Mouse (Mus musculus) hindlimb bud, embryonic 11.5 days (tissue): ENCODE results near the gene Wdr63.
"Not testable (repeated sequence)": the region's sequence is repeated elsewhere in the genome, so short reads cannot be mapped to it uniquely, and the experiment has no call there.

Experiments
- DNase-seq: peaks from one replicate; pipeline ENCODE4 v3.0.0-alpha.2; 2012; ENCODE audit warnings: low read depth, low spot score; ENCODE audit errors: extremely low spot score

The Wdr63 gene

DNA sequence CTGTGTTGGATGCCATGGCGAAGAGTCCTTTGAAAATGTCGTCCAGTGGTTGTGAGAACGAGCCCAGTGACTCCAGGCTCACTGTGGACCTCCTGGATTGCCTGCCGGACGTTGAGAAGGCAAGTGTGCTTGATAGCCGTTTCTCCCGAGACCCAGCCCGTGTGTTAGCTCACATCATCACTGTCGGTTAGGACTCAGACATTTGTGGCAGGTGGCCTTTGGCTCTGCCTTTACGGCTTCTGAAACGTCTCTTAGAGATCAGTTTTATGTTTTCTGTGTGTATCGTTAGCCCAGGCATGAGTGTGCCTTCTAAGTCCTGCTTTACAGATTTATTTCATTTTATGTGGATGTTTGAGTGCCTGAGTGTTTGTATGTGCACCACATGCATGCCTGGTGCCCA lies 93.6 kb downstream of the Wdr63 start:
- DNase-seq = no peak

DNA sequence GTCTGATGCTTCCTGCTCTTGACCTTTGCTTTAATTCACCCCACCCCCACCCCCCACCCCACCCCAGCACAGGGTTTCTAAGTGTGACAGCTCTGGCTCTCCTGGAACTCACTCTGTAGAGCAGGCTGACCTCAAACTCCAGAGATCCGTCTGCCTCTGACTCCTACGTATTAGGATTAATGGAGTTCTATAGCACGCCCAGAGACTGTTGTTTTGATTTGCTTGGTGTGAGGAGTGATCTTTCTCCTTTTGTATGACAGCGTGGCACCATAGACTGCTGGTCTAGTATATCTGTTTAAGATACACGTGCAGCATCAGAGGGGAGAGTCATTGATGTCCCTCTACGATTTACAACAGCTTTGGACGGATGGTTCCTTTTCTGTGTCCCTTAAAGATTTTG lies 94.4 kb downstream of the Wdr63 start:
- DNase-seq = no peak

DNA sequence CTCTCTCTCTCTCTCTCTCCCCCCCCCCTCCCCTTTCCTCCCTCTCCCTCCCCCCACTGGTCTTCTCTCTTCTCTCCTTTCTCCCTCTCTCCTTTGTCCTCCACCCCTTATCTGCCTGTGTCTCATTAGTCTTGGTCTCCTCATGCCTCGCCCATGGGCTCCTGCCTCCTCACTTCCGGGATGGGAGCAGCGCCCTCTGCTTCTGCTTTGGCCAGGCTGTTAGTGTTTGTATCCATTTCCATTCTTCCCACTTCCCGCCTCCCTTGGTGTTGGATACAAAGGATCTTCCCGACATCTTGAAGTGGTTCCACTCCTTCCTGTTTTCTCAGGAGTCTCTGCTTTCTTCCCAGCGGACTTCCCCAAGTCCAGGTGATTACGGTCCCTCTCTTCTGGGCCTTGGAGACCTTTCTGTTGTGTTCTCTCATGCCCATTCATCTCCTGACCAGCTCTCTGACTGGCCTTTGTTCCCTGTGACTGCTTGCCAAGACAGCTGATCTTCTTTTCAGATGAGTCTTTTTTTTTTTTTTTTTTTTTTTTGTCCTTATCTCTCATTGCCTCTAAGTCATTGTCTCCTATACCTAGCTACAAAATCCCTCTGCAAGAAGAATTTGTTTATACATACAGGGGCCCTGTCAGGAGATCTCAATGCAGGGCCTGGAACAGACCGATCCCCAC lies 96.2 kb downstream of the Wdr63 start:
- no peak for DNase-seq

DNA sequence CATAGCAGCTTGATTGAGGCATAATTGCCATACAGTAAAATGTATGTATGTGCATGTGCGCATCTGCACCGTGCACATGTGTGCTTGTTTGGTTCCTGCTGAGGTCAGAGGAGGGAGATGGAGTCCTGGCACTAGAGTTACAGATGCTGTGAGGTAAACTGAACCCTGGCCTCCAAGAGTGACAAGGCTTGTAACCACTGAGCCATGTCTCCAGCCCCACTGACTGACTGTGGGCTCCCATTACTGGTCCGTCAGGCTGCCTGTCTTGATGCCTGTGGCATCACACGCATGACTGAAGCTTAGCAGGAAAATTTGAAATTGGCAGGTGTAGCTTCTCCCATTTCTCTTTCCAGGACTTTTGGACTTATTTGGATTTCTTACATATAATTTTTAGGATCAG lies 97.2 kb downstream of the Wdr63 start:
- DNase-seq = no peak

DNA sequence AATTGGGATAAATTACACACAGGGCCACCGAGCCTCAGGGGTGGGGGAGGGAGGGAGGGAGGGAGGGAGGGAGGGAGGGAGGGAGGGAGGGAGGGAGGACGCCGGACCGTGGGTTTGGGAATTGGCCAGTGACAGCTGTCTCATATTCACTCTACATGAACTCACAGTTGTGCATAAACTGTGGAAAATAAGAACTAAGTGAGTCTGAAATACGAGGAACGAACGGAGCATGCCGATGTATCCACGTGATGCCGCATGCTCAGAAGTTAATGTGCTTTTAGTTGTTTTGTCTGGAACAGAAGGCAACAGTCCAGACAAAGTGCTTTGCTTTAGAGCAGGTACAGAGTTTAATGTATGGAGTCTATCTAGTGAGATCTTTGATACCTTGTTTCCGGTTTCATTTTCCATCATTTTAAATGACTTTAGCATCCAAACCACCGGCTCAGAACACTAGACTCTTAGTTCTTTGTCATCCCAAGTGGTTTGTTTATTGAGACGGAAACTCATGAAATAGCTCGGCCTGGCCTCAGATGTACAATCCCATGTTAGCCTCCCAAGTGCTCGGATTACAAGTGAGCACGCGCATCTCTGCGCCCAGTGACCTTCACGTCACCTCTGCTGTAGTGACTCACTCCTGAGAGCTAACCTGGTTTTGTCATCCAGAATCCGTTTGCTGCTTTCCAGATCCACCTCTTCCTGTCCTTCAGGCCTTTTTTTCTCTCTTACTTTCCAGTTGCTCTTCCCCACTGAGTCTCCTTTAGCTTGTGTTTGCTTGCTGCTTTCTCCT lies 97.9 kb downstream of the Wdr63 start:
- no peak for DNase-seq

DNA sequence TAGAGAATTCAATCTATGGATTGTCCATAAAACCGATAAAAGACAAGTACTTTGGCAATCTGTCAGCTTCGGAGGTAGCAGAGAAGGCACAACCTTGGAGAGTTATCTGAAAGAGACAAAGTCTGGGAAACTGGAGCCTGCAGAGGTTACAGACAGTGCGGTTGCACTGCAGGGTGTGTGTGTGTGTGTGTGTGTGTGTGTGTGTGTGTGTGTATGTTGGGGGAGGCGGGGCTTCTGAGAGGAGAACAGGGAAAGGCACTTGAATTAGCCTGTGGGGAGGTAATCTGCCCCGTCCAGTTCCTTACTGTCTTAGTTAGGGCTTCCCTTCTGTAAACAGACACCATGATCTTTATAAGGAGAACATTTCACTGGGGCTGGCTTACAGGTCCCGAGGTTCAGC lies 100.1 kb downstream of the Wdr63 start:
- DNase-seq = no peak

DNA sequence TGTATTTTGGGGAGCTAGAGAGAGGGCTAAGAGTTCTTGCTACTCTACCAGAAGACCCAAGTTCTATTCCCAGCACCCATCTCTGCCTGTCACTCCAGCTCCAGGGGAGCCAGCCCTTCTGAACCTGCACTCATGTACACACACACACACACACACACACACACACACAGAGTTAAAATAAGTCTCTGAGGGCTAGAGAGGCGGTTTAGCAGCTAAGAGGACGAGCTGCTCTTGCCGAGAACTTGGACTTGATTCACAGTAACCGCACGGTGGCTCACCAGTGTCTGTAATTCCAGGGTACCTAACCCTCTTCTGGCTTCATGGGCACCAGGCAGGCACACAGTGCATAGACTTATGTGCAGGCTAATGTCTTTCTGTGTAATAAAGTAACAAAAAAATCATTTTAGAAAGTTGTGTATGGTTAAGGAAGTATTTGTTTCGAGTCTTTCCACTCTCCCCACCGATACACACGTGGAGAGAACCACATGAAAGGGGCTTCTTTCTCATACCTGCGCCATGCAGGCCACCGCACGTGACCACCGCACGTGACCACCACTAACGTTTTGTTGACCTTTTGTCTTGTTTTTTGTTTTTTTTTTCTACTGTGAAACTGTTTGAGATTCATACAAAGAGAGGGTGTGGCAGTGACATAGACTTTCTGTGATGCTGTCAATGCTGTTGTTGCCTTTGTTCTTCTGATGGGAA lies 103.4 kb downstream of the Wdr63 start:
- DNase-seq = no peak

DNA sequence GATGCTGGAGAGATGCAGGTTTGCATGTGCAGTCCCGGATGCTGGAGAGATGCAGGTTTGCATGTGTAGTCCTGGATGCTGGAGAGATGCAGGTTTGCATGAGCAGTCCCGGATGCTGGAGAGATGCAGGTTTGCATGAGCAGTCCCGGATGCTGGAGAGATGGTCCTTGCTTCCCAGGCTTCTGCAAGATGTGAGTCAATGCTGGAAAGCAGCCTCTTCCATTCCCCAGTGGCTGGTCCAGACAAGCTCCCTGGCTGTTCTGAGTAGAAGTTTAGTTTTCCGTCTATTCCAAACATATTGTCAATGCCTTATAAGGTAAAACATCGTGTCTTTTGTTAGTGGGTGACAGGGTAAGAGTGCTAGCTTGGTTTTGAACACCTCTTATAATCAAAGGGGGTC lies 111.4 kb downstream of the Wdr63 start:
- not testable (repeated sequence) for DNase-seq

DNA sequence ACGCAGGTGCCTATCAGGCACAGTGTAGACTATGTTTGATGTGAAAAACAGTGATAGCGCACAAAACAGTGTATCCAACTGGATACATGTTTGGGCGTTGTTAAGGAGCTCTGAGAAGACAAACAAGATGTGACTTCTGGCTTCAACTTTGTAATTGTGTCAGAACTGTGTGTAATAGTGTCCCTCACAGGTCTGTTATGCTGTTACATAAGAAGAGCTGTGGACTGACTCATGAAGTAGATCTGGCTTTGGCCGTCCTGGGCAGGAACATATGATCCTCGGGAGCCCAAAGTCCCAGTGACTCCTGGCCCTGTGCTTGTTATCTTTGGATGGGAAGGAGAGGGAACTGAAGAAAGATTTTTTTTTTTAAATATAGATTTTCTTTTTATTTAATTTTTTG lies 112.4 kb downstream of the Wdr63 start:
- DNase-seq = no peak

DNA sequence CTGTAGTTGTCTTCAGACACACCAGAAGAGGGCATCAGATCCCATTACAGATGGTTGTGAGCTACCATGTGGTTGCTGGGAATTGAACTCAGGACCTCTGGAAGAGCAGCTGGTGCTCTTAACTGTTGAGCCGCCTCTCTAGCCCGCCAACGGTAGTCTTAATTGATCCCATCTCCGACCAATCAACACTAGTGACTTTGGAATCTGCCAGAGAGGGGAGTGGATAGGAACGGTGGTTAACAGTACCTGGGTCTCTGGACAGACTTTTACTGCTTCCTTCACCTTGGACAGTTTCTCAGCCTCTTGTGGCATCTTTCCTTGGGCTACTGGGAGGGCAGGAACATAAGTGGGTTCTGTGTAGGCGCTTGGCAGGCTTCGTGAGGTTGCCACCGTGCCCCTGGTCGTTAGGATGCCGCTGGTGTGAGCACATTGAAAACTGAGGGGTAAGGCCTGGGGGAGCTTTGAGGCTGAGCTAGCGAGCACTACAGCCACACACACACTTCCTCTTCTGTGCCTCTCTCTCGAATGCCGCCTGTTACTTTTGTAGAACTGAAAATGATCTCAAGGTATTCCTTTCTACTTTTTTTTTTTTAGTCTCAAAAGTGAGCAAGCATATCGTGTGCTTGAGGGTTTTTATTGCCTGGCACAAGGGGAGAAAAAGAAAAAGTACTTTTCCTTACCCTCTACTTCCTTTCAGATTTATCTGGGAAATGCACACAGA lies 114.3 kb downstream of the Wdr63 start:
- DNase-seq = no peak

DNA sequence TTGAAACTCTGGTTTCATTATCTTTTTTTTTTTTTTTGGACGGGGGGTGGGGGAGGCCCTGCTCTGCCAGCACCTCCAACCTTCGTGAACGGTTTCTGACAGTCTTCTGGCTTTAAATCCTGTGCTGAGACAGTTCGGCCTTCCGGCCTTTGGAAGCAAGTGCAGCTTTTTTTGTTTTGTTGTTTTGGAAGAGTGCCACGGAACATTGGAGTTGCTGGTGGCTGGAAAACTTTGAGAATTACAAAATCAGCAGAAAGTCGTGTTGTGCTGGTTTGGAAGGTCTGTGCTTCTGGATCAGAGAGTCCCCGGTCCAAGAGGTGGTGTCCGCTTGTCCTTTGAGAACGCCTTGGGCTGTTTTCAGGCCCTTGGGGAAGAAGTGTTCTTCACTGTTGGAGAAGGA lies 115.1 kb downstream of the Wdr63 start:
- no peak for DNase-seq

DNA sequence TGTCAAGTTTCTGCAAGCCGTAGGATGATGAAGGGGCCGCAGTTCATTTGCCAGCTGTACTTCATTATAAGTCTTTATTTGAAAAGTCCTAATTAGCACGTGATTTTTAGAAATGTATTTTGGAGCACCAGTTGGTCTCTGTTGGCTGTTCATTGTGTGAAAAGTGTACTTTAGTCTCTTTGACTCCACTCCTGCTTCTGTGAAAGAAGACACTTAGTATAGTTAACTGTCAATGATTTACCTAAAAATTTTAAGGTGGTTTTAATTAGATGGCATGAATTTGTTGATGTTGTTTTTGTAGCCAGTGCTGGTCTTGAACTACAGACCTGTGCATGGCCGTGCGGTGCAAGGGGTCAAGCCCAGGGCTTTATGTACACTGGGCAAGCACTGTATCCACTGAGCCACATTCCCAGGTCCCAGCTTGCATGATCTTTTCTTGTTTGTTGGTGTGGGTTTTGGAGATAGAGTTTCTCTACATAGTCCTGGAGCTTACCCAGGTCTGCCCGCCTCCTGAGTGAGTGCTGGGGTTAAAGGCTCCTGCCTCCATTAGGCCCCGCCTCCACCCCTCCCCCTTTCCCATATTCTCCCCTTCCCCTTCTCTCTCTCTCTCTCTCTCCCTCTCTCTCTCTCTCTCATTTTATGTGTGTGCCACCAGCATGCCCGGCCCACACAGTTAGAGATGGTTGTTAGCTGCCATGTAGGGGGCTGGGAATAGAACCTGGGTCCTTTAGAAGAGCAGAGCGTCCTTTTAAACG lies 115.8 kb downstream of the Wdr63 start:
- DNase-seq = no peak

DNA sequence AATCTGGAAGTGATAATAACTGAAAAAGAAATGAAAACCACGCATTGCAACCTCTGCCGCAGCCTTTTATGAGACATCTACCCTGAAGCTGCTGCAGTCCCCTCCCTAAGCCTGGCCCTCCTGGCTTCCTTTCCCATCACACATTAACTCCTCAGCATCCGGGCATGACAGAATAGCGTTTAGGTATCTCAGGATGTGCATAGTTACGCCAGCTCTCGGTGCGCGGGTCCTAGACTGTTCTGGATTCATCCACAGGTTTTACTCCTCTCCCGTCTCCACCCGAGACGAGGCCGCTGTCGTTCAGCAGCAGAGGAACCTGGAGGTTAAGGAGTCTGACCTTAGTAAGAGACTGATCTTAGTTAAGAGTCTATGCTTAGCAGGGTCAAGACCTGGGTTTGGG lies 116.8 kb downstream of the Wdr63 start:
- DNase-seq = no peak
